ENCODE assay signal across 22 mouse cellular contexts in genomic region chr16:44035221-44035620, GRCm38 (mm10). TPM values are rescaled to one million over a fixed set of nuclear protein-coding genes. Genes with fewer than 3 reads are reported as not detected.
DNase-seq lines count a peak whose midpoint lies in the region; ATAC-seq and TF ChIP-seq lines count a peak whose summit lies in the region.
"Had no signal": no experiment of that assay in that cellular context is flagged by ENCODE, and none has a peak within 500 bp of the region (broad histone marks: within the 10 kb centered on the region; RNA-seq: fewer than 3 reads in every experiment).

No protein-coding gene starts in this region.

- ATAC-seq in forebrain, embryonic 11.5 days (replicated peaks; ENCODE audit: low FRiP score): no peak
- no peak for ATAC-seq in forebrain, postnatal 0 days
- ATAC-seq in heart, embryonic 12.5 days (ENCODE audit: insufficient number of reproducible peaks, low FRiP score): no peak
- ATAC-seq: forebrain, embryonic 13.5 days; forebrain, embryonic 15.5 days had no signal

- no peak overlapping the region for H3K27ac ChIP-seq in forebrain, embryonic 11.5 days (ENCODE audit: low read depth, low read length)
- H3K27ac ChIP-seq in forebrain, postnatal 0 days (ENCODE audit: low read depth, low read length): no peak overlapping the region
- H3K27ac ChIP-seq in heart, embryonic 10.5 days: no peak overlapping the region
- no peak overlapping the region for H3K27ac ChIP-seq in heart, embryonic 12.5 days (ENCODE audit: poor library complexity, severe bottlenecking)
- H3K27ac ChIP-seq: embryonic facial prominence, embryonic 13.5 days; embryonic facial prominence, embryonic 15.5 days; forebrain, embryonic 10.5 days; forebrain, embryonic 13.5 days; forebrain, embryonic 15.5 days had no signal

- H3K9me3 ChIP-seq in forebrain, embryonic 11.5 days (ENCODE audit: control insufficient read depth, low read length): no peaks in the 10 kb centered on the region
- H3K9me3 ChIP-seq in forebrain, postnatal 0 days (ENCODE audit: low read length): no peaks in the 10 kb centered on the region
- no peaks in the 10 kb centered on the region for H3K9me3 ChIP-seq in heart, embryonic 10.5 days
- no peaks in the 10 kb centered on the region for H3K9me3 ChIP-seq in heart, embryonic 12.5 days (replicated peaks)
- H3K9me3 ChIP-seq: embryonic facial prominence, embryonic 13.5 days; embryonic facial prominence, embryonic 15.5 days; forebrain, embryonic 13.5 days; forebrain, embryonic 15.5 days had no signal

- H3K27me3 ChIP-seq in forebrain, embryonic 11.5 days (ENCODE audit: control insufficient read depth, insufficient read depth, low read length): no peaks in the 10 kb centered on the region
- no peaks in the 10 kb centered on the region for H3K27me3 ChIP-seq in forebrain, postnatal 0 days (ENCODE audit: insufficient read depth, low read length)
- no peaks in the 10 kb centered on the region for H3K27me3 ChIP-seq in heart, embryonic 10.5 days (ENCODE audit: insufficient read depth, poor library complexity, severe bottlenecking)
- no peaks in the 10 kb centered on the region for H3K27me3 ChIP-seq in heart, embryonic 12.5 days (replicated peaks)
- H3K27me3 ChIP-seq: embryonic facial prominence, embryonic 13.5 days; embryonic facial prominence, embryonic 15.5 days; forebrain, embryonic 13.5 days; forebrain, embryonic 15.5 days had no signal

- H3K9ac ChIP-seq in forebrain, embryonic 11.5 days (ENCODE audit: low read length): no peak overlapping the region
- no peak overlapping the region for H3K9ac ChIP-seq in forebrain, postnatal 0 days
- no peak overlapping the region for H3K9ac ChIP-seq in heart, embryonic 12.5 days
- H3K9ac ChIP-seq: embryonic facial prominence, embryonic 13.5 days; embryonic facial prominence, embryonic 15.5 days; forebrain, embryonic 13.5 days; forebrain, embryonic 15.5 days had no signal

- 82% methylated on average over 3 of the region's 3 CpGs for WGBS in forebrain, embryonic 11.5 days
- 85% methylated on average over 3 of the region's 3 CpGs for WGBS in forebrain, postnatal 0 days
- 69% methylated on average over 3 of the region's 3 CpGs for WGBS in heart, embryonic 10.5 days
- WGBS in heart, embryonic 12.5 days: 82% methylated on average over 3 of the region's 3 CpGs

- no peak overlapping the region for H3K4me2 ChIP-seq in forebrain, embryonic 11.5 days (ENCODE audit: low read depth, low read length, severe bottlenecking)
- H3K4me2 ChIP-seq in forebrain, postnatal 0 days (ENCODE audit: low read depth): no peak overlapping the region
- no peak overlapping the region for H3K4me2 ChIP-seq in heart, embryonic 12.5 days
- H3K4me2 ChIP-seq: embryonic facial prominence, embryonic 13.5 days; embryonic facial prominence, embryonic 15.5 days; forebrain, embryonic 13.5 days; forebrain, embryonic 15.5 days had no signal

- no peak overlapping the region for H3K4me3 ChIP-seq in forebrain, embryonic 11.5 days (ENCODE audit: low read depth, low read length)
- H3K4me3 ChIP-seq in forebrain, postnatal 0 days (ENCODE audit: low read depth, low read length): no peak overlapping the region
- H3K4me3 ChIP-seq in heart, embryonic 10.5 days: no peak overlapping the region
- no peak overlapping the region for H3K4me3 ChIP-seq in heart, embryonic 12.5 days
- H3K4me3 ChIP-seq: embryonic facial prominence, embryonic 13.5 days; embryonic facial prominence, embryonic 15.5 days; erythroblast, embryonic 14.5 days; forebrain, embryonic 10.5 days; forebrain, embryonic 13.5 days; forebrain, embryonic 15.5 days had no signal

- peak; percentile 21 for DNase-seq in forebrain, embryonic 11.5 days (ENCODE audit: low spot score)
- DNase-seq in forebrain, postnatal 0 days: no peak
- peak; percentile 53 for DNase-seq in heart, embryonic 10.5 days (ENCODE audit: low spot score)
- DNase-seq in thymus, postnatal 14 days: peak; percentile 9
- no peak for DNase-seq in thymus, postnatal 36 days
- DNase-seq: adrenal gland, adult 2 months; adrenal gland, postnatal 10 days; adrenal gland, postnatal 25 days; cerebellum, adult 11 months; cerebellum, adult 18-20 months; cerebellum, adult 8-10 months; cerebellum, adult 9-11 months; cerebellum, postnatal 14 days; cerebellum, postnatal 36 days; embryo, embryonic 11 days had no signal

- no peaks in the 10 kb centered on the region for H3K36me3 ChIP-seq in forebrain, embryonic 11.5 days (ENCODE audit: control insufficient read depth, insufficient read depth, low read length)
- no peaks in the 10 kb centered on the region for H3K36me3 ChIP-seq in forebrain, postnatal 0 days (ENCODE audit: insufficient read depth)
- H3K36me3 ChIP-seq in heart, embryonic 10.5 days: peaks cover 2% of the 10 kb centered on the region; the same call in 1 of the 2 replicates
- H3K36me3 ChIP-seq in heart, embryonic 12.5 days: peaks cover 2% of the 10 kb centered on the region; the same call in 1 of the 2 replicates
- H3K36me3 ChIP-seq: embryonic facial prominence, embryonic 13.5 days; embryonic facial prominence, embryonic 15.5 days; forebrain, embryonic 10.5 days; forebrain, embryonic 15.5 days had no signal

- H3K4me1 ChIP-seq in forebrain, embryonic 11.5 days (replicated peaks; ENCODE audit: control insufficient read depth, insufficient read depth, low read length): no peaks in the 10 kb centered on the region
- no peaks in the 10 kb centered on the region for H3K4me1 ChIP-seq in forebrain, postnatal 0 days (ENCODE audit: insufficient read depth)
- no peaks in the 10 kb centered on the region; the same call in 1 of the 2 replicates for H3K4me1 ChIP-seq in heart, embryonic 10.5 days
- H3K4me1 ChIP-seq in heart, embryonic 12.5 days (replicated peaks): no peaks in the 10 kb centered on the region
- H3K4me1 ChIP-seq: embryonic facial prominence, embryonic 15.5 days; forebrain, embryonic 10.5 days; forebrain, embryonic 13.5 days; forebrain, embryonic 15.5 days had no signal

- no peak for TF ChIP-seq CTCF in forebrain, postnatal 0 days (IDR thresholded peaks at IDR 0.05; ENCODE audit: low read depth)

RNA-seq across cellular contexts. Expression of gene Gramd1c, which starts 27.9 kb away (rescaled TPM):
- polyA plus RNA-seq in forebrain, embryonic 11.5 days (2014; fragmentation: Nextera tagmentation; extraction: Ambion mirVana): 3.1 and 3.5 TPM in 2 replicates
- total RNA-seq in forebrain, postnatal 0 days (2014; rRNA removed): 2.7 and 4.4 TPM in 2 replicates
- polyA plus RNA-seq in forebrain, postnatal 0 days (2015; fragmentation: Nextera tagmentation; extraction: Ambion mirVana): 0.93 and 2.1 TPM in 2 replicates
- polyA plus RNA-seq in heart, embryonic 10.5 days (2016; fragmentation: Nextera tagmentation; extraction: Ambion mirVana): 8.1 and 8.4 TPM in 2 replicates
- polyA plus RNA-seq in heart, embryonic 12.5 days (2016; fragmentation: Nextera tagmentation; extraction: Ambion mirVana): 7.6 and 9.3 TPM in 2 replicates
- polyA plus RNA-seq: erythroblast, embryonic 14.5 days had no signal

RNA-seq across cellular contexts. Expression of gene Zdhhc23, which starts 55.6 kb away (rescaled TPM):
- polyA plus RNA-seq in forebrain, embryonic 11.5 days (2014; fragmentation: Nextera tagmentation; extraction: Ambion mirVana): 0.49 and 0.86 TPM in 2 replicates
- 9.0 and 10.8 TPM in 2 replicates for total RNA-seq in forebrain, postnatal 0 days (2014; rRNA removed)
- polyA plus RNA-seq in forebrain, postnatal 0 days (2015; fragmentation: Nextera tagmentation; extraction: Ambion mirVana): 2.9 and 5.4 TPM in 2 replicates
- 1.2 TPM in 2 replicates for polyA plus RNA-seq in heart, embryonic 10.5 days (2016; fragmentation: Nextera tagmentation; extraction: Ambion mirVana)
- polyA plus RNA-seq in heart, embryonic 12.5 days (2016; fragmentation: Nextera tagmentation; extraction: Ambion mirVana): 1.8 and 2.2 TPM in 2 replicates

Comparison
In these comparisons a context has a peak if more than half of its experiments do, and no peak if none do; other contexts are left out.
1. DNase-seq: peak in forebrain, embryonic 11.5 days (single experiment), heart, embryonic 10.5 days (single experiment) and thymus, postnatal 14 days (single experiment); none in forebrain, postnatal 0 days (single experiment) and thymus, postnatal 36 days (0 of 2).